Mouse (Mus musculus): ENCODE results near the gene Ugt1a6a. TPM values are rescaled to one million over a fixed set of nuclear protein-coding genes. Genes with fewer than 3 reads are reported as not detected.

Gene Ugt1a6a
- polyA plus RNA-seq, 1 experiment from 2014 or later, result 3.9 TPM

Other genes with a start within 250 kb of the Ugt1a6a start
- gene Usp40, start 126.3 kb upstream of the Ugt1a6a start, polyA plus RNA-seq (2015; fragmentation: Nextera tagmentation; extraction: Ambion mirVana), result 35.4 and 36.3 TPM in 2 replicates
- not detected in 2 replicates for gene Ugt1a10, start 79.4 kb upstream of the Ugt1a6a start, polyA plus RNA-seq (2015; fragmentation: Nextera tagmentation; extraction: Ambion mirVana)
- not detected in 2 replicates for gene Ugt1a9, start 64.0 kb upstream of the Ugt1a6a start, polyA plus RNA-seq (2015; fragmentation: Nextera tagmentation; extraction: Ambion mirVana)
- gene Ugt1a8, start 47.0 kb upstream of the Ugt1a6a start, polyA plus RNA-seq (2015; fragmentation: Nextera tagmentation; extraction: Ambion mirVana), result not detected in 2 replicates
- 2.3 TPM in 2 replicates for gene Ugt1a7c, start 39.7 kb upstream of the Ugt1a6a start, polyA plus RNA-seq (2015; fragmentation: Nextera tagmentation; extraction: Ambion mirVana)
- 0.43 and 0.94 TPM in 2 replicates for gene Ugt1a6b, start 31.6 kb upstream of the Ugt1a6a start, polyA plus RNA-seq (2015; fragmentation: Nextera tagmentation; extraction: Ambion mirVana)
- not detected in 2 replicates for gene Ugt1a5, start 31.2 kb downstream of the Ugt1a6a start, polyA plus RNA-seq (2015; fragmentation: Nextera tagmentation; extraction: Ambion mirVana)
- gene Ugt1a2, start 65.8 kb downstream of the Ugt1a6a start, polyA plus RNA-seq (2015; fragmentation: Nextera tagmentation; extraction: Ambion mirVana), result not detected in 2 replicates
- 4.1 and 6.5 TPM in 2 replicates for gene Dnajb3, start 71.0 kb downstream of the Ugt1a6a start, polyA plus RNA-seq (2015; fragmentation: Nextera tagmentation; extraction: Ambion mirVana)
- not detected in 2 replicates for gene Ugt1a1, start 77.2 kb downstream of the Ugt1a6a start, polyA plus RNA-seq (2015; fragmentation: Nextera tagmentation; extraction: Ambion mirVana)
- gene Mroh2a, start 92.2 kb downstream of the Ugt1a6a start, polyA plus RNA-seq (2015; fragmentation: Nextera tagmentation; extraction: Ambion mirVana), result 1.0 and 1.7 TPM in 2 replicates
- gene Hjurp, start 142.8 kb downstream of the Ugt1a6a start, polyA plus RNA-seq (2015; fragmentation: Nextera tagmentation; extraction: Ambion mirVana), result 184 and 186 TPM in 2 replicates
- gene Trpm8, start 142.9 kb downstream of the Ugt1a6a start, polyA plus RNA-seq (2015; fragmentation: Nextera tagmentation; extraction: Ambion mirVana), result 0.04 TPM in 1 of 2 replicates, not detected in the other